Mouse (Mus musculus) heart, postnatal 0 days (tissue): ENCODE measurements around the gene Adamts16.

ENCODE experiments used
- CTCF ChIP-seq: IDR thresholded peaks from 2 replicates; pipeline ENCODE4 v1.5.1; 2016; ENCODE audit warnings: antibody characterized with exemption, control low read depth, low read depth
- EP300 ChIP-seq: IDR thresholded peaks from 2 replicates; pipeline ENCODE4 v1.6.1; 2016; ENCODE audit warnings: antibody characterized with exemption, low read depth

- no peak for TF ChIP-seq CTCF
- TF ChIP-seq EP300 = no peak
Observed at GRCm38 (mm10) chr13:70736409-70736808, 105.2 kb downstream of the Adamts16 start.
